Mouse (Mus musculus) stomach, embryonic 16.5 days (tissue): ENCODE measurements around the gene Aloxe3. TPM values are rescaled to one million over a fixed set of nuclear protein-coding genes. Genes with fewer than 3 reads are reported as not detected.

Experiments
- ATAC-seq: fragments of 200-750 bp; cut with Nextera tagmentation; 2 replicates; pipeline ENCODE4 v1.8.0; 2017; ENCODE audit warnings: moderate number of reproducible peaks, moderate TSS enrichment; ENCODE audit not compliant: insufficient read depth, low FRiP score
- H3K27ac ChIP-seq: fragments of 300-500 bp; sonication (generic); 2 replicates; pipeline ENCODE4 v1.5.1; 2014; ENCODE audit warnings: low read length
- H3K27me3 ChIP-seq: fragments of 300-500 bp; sonication (generic); 2 replicates; pipeline ENCODE4 v1.6.1; 2014; ENCODE audit warnings: low read length, control low read depth, mixed read lengths; ENCODE audit not compliant: control insufficient read depth, insufficient read depth
- H3K36me3 ChIP-seq: fragments of 300-500 bp; sonication (generic); 2 replicates; pipeline ENCODE4 v1.6.1; 2014; ENCODE audit warnings: low read length; ENCODE audit not compliant: control insufficient read depth, insufficient read depth
- H3K4me1 ChIP-seq: fragments of 300-500 bp; sonication (generic); 2 replicates; pipeline ENCODE4 v1.6.1; 2014; ENCODE audit warnings: low read length, control low read depth, mixed read lengths; ENCODE audit not compliant: control insufficient read depth, insufficient read depth
- H3K4me2 ChIP-seq: fragments of 300-500 bp; sonication (generic); 2 replicates; pipeline ENCODE4 v1.6.1; 2014; ENCODE audit warnings: low read depth, low read length, mixed read lengths
- H3K4me3 ChIP-seq: fragments of 300-500 bp; sonication (generic); replicated peaks from 2 replicates; pipeline ENCODE4 v1.5.1; 2014; ENCODE audit warnings: mild to moderate bottlenecking, low read length
- H3K9ac ChIP-seq: fragments of 300-500 bp; sonication (generic); 2 replicates; pipeline ENCODE4 v1.6.1; 2014; ENCODE audit warnings: low read length
- H3K9me3 ChIP-seq: fragments of 300-500 bp; sonication (generic); replicated peaks from 2 replicates; pipeline ENCODE4 v1.6.1; 2016; ENCODE audit warnings: low read length, control low read depth; ENCODE audit not compliant: control insufficient read depth
- WGBS: fragments of 180-500 bp; shearing (Covaris S2); extraction: QIAGEN DNeasy Blood & Tissue Kit; methylation state at CpG from one replicate; pipeline ENCODE4 v1.1.7; 2014; 5-methylcytosine and 5-hydroxymethylcytosine counted together
- polyA plus RNA-seq: library from polyadenylated mRNA; unstranded; fragments of >200 nt; fragmentation: Nextera tagmentation; extraction: Ambion mirVana; gene quantifications from 2 replicates; pipeline ENCODE4 v1.2.1, GENCODE M21; 2015

Gene Aloxe3
- polyA plus RNA-seq, 1 experiment from 2014 or later: 2.0 TPM

GRCm38 (mm10) chr11:69197194-69197593 is 71.5 kb downstream of the Aloxe3 start:
- H3K9ac ChIP-seq: peak overlapping the region; percentile 60
- H3K27me3 ChIP-seq: peaks cover 17% of the 10 kb centered on the region
- WGBS: 2% methylated on average over 14 of the region's 14 CpGs
- 0 out of 2 replicates have a peak, but pooled peaks cover 4% of the 10 kb centered on the region for H3K4me1 ChIP-seq
- no peak for ATAC-seq
- no peaks in the 10 kb centered on the region for H3K9me3 ChIP-seq
- H3K36me3 ChIP-seq: no peaks in the 10 kb centered on the region
- no peak overlapping the region for H3K27ac ChIP-seq
- peak overlapping the region; percentile 40 for H3K4me3 ChIP-seq
- peak overlapping the region; percentile 56 for H3K4me2 ChIP-seq

DNA sequence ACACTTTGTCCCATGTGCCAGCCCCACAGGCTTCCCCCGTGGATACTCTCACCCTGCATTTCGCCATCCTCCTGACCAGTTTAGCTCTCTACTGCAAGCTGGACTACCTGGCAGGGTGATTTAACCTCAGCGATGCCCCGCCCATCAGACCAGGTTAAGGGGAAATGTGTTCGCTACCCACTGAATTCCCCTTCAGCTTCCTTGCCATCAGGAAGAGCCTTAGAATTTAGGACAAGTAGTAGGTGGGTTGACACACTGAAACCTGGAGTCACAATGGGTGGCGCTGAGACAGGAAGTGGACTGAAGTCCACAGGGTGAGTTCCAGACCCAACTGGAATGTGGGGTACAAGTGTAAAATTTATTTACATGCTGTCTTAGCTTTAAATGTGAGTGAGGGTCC is 72.0 kb downstream of the Aloxe3 start, which contains the start of gene Alox8:
Gene Alox8 (minus strand): TSS at position 101 of the 400 bp plus-strand sequence.
- H3K27me3 ChIP-seq: peaks cover 17% of the 10 kb centered on the region
- 33% methylated on average over 6 of the region's 6 CpGs for WGBS
- peak within 1 kb of the TSS; percentile 60 for H3K9ac ChIP-seq
- peak within 1 kb of the TSS; percentile 40 for H3K4me3 ChIP-seq
- no peak for ATAC-seq
- H3K36me3 ChIP-seq: no peaks in the 10 kb centered on the region
- H3K27ac ChIP-seq: no peak within 1 kb of the TSS
- H3K4me1 ChIP-seq: 0 out of 2 replicates have a peak, but pooled peaks cover 4% of the 10 kb centered on the region
- H3K4me2 ChIP-seq: peak within 1 kb of the TSS; percentile 56
- H3K9me3 ChIP-seq: no peaks in the 10 kb centered on the region

Other genes with a start within 250 kb of the Aloxe3 start
- gene Rnf222, start 237.3 kb upstream of the Aloxe3 start, polyA plus RNA-seq: 1.7 and 2.9 TPM in 2 replicates
- 885 and 932 TPM in 2 replicates for gene Rpl26, start 224.3 kb upstream of the Aloxe3 start, polyA plus RNA-seq
- 0.30 TPM in 1 of 2 replicates, not detected in the other for gene Odf4, start 198.8 kb upstream of the Aloxe3 start, polyA plus RNA-seq
- gene Arhgef15, start 168.4 kb upstream of the Aloxe3 start, polyA plus RNA-seq: 9.6 and 10.3 TPM in 2 replicates
- gene Slc25a35, start 157.8 kb upstream of the Aloxe3 start, polyA plus RNA-seq: 5.2 and 6.3 TPM in 2 replicates
- gene Rangrf, start 150.7 kb upstream of the Aloxe3 start, polyA plus RNA-seq: 46.7 and 57.6 TPM in 2 replicates
- gene Pfas, start 117.4 kb upstream of the Aloxe3 start, polyA plus RNA-seq: 24.1 and 25.2 TPM in 2 replicates
- 34.5 and 43.9 TPM in 2 replicates for gene Ctc1, start 110.0 kb upstream of the Aloxe3 start, polyA plus RNA-seq
- 120 and 134 TPM in 2 replicates for gene Aurkb, start 80.2 kb upstream of the Aloxe3 start, polyA plus RNA-seq
- 7.2 and 7.8 TPM in 2 replicates for gene Borcs6, start 66.2 kb upstream of the Aloxe3 start, polyA plus RNA-seq
- gene Tmem107, start 55.1 kb upstream of the Aloxe3 start, polyA plus RNA-seq: 58.2 and 62.1 TPM in 2 replicates
- gene Vamp2, start 37.4 kb upstream of the Aloxe3 start, polyA plus RNA-seq: 79.9 and 88.5 TPM in 2 replicates
- 21.8 and 22.3 TPM in 2 replicates for gene Per1, start 30.7 kb upstream of the Aloxe3 start, polyA plus RNA-seq
- gene Hes7, start 5.5 kb upstream of the Aloxe3 start, polyA plus RNA-seq: 0.40 and 0.69 TPM in 2 replicates
- 0.27 and 0.61 TPM in 2 replicates for gene 9130213A22Rik, start 3.3 kb upstream of the Aloxe3 start, polyA plus RNA-seq
- gene Alox12b, start 31.1 kb downstream of the Aloxe3 start, polyA plus RNA-seq: 42.2 and 90.0 TPM in 2 replicates
- 0.35 and 0.42 TPM in 2 replicates for gene Alox8, start 71.9 kb downstream of the Aloxe3 start, polyA plus RNA-seq
- not detected in 2 replicates for gene Gucy2e, start 111.1 kb downstream of the Aloxe3 start, polyA plus RNA-seq
- 18.3 and 18.9 TPM in 2 replicates for gene Cntrob, start 197.9 kb downstream of the Aloxe3 start, polyA plus RNA-seq
- gene Trappc1, start 198.1 kb downstream of the Aloxe3 start, polyA plus RNA-seq: 131 and 147 TPM in 2 replicates
- 0.65 and 0.79 TPM in 2 replicates for gene Kcnab3, start 200.4 kb downstream of the Aloxe3 start, polyA plus RNA-seq
- gene Rnf227, start 214.6 kb downstream of the Aloxe3 start, polyA plus RNA-seq: 11.8 TPM in 2 replicates
- 48.5 and 55.4 TPM in 2 replicates for gene Chd3, start 243.5 kb downstream of the Aloxe3 start, polyA plus RNA-seq